Mouse (Mus musculus) embryonic facial prominence, embryonic 12.5 days (tissue): ENCODE data around the gene Rap1gap. TPM values are rescaled to one million over a fixed set of nuclear protein-coding genes. Genes with fewer than 3 reads are reported as not detected.

Experiments used
- ATAC-seq: fragments of 200-750 bp; cut with Nextera tagmentation; 2 replicates; pipeline ENCODE4 v1.8.0; 2017; ENCODE audit not compliant: insufficient number of reproducible peaks, insufficient read depth, low FRiP score, low TSS enrichment
- H3K27ac ChIP-seq: fragments of 300-500 bp; sonication (generic); 2 replicates; pipeline ENCODE4 v1.5.1; 2016; ENCODE audit warnings: mild to moderate bottlenecking
- H3K27me3 ChIP-seq: fragments of 300-500 bp; sonication (generic); 2 replicates; pipeline ENCODE4 v1.6.1; 2016; ENCODE audit warnings: mild to moderate bottlenecking, moderate library complexity
- H3K36me3 ChIP-seq: fragments of 300-500 bp; sonication (generic); 2 replicates; pipeline ENCODE4 v1.6.1; 2016; ENCODE audit warnings: mild to moderate bottlenecking
- H3K4me1 ChIP-seq: fragments of 300-500 bp; sonication (generic); 2 replicates; pipeline ENCODE4 v1.6.1; 2016
- H3K4me2 ChIP-seq: fragments of 300-500 bp; sonication (generic); replicated peaks from 2 replicates; pipeline ENCODE4 v1.6.1; 2016; ENCODE audit warnings: mild to moderate bottlenecking, moderate library complexity
- H3K4me3 ChIP-seq: fragments of 300-500 bp; sonication (generic); 2 replicates; pipeline ENCODE4 v1.5.1; 2016; ENCODE audit warnings: mild to moderate bottlenecking
- H3K9ac ChIP-seq: fragments of 300-500 bp; sonication (generic); 2 replicates; pipeline ENCODE4 v1.6.1; 2016; ENCODE audit warnings: mild to moderate bottlenecking, moderate library complexity
- H3K9me3 ChIP-seq: fragments of 300-500 bp; sonication (generic); 2 replicates; pipeline ENCODE4 v1.6.1; 2016; ENCODE audit warnings: mild to moderate bottlenecking, moderate library complexity
- WGBS: fragments of 180-500 bp; shearing (Covaris S2); methylation state at CpG from one replicate; pipeline ENCODE4 v1.1.7; 2016; 5-methylcytosine and 5-hydroxymethylcytosine counted together
- polyA plus RNA-seq: library from polyadenylated mRNA; unstranded; fragments of >200 nt; fragmentation: Nextera tagmentation; extraction: Ambion mirVana; gene quantifications from 2 replicates; pipeline ENCODE4 v1.2.1, GENCODE M21; 2016

The Rap1gap gene
- polyA plus RNA-seq, 1 experiment from 2014 or later, result 15.1 TPM

- Histone ChIP-seq H3K4me2 (no peak overlapping the region), H3K27me3 (no peaks in the 10 kb centered on the region), H3K9ac (no peak overlapping the region), H3K27ac (no peak overlapping the region), H3K4me3 (no peak overlapping the region), H3K4me1 (peaks cover 9% of the 10 kb centered on the region), H3K9me3 (no peaks in the 10 kb centered on the region), H3K36me3 (no peaks in the 10 kb centered on the region)
- ATAC-seq, result no peak
- 54% methylated on average over 3 of the region's 3 CpGs for WGBS
These were observed 73.2 kb downstream of the Rap1gap start for GRCm38 (mm10) chr4:137737760-137738159.

GRCm38 (mm10) chr4:137739151-137739923 is 74.8 kb downstream of the Rap1gap start:
- Histone ChIP-seq H3K27ac (no peak overlapping the region), H3K4me1 (peaks cover 9% of the 10 kb centered on the region), H3K4me3 (no peak overlapping the region), H3K27me3 (no peaks in the 10 kb centered on the region), H3K9ac (no peak overlapping the region), H3K36me3 (no peaks in the 10 kb centered on the region), H3K9me3 (no peaks in the 10 kb centered on the region), H3K4me2 (peak overlapping the region; percentile 36)
- ATAC-seq, result peak; percentile 23; the same call in 1 of the 2 replicates
- WGBS, result 45% methylated on average over 9 of the region's 9 CpGs

GRCm38 (mm10) chr4:137740350-137740749 is 75.8 kb downstream of the Rap1gap start:
- 85% methylated on average over 7 of the region's 7 CpGs for WGBS
- no peak for ATAC-seq
- H3K36me3 ChIP-seq, result no peaks in the 10 kb centered on the region

GRCm38 (mm10) chr4:137743791-137744190 is 79.3 kb downstream of the Rap1gap start:
- peaks cover 4% of the 10 kb centered on the region; the same call in 1 of the 2 replicates for H3K4me1 ChIP-seq
- H3K9ac ChIP-seq, result no peak overlapping the region
- no peaks in the 10 kb centered on the region for H3K9me3 ChIP-seq
- no peaks in the 10 kb centered on the region for H3K36me3 ChIP-seq
- no peaks in the 10 kb centered on the region for H3K27me3 ChIP-seq
- H3K27ac ChIP-seq, result no peak overlapping the region
- WGBS, result 63% methylated on average over 7 of the region's 7 CpGs
- no peak overlapping the region for H3K4me2 ChIP-seq
- no peak for ATAC-seq
- H3K4me3 ChIP-seq, result no peak overlapping the region

More at GRCm38 (mm10) chr4:137740350-137740749, 75.8 kb downstream of the Rap1gap start:
- H3K27me3 ChIP-seq, result no peaks in the 10 kb centered on the region
- no peaks in the 10 kb centered on the region for H3K9me3 ChIP-seq
- no peak overlapping the region for H3K4me2 ChIP-seq
- H3K4me1 ChIP-seq, result peaks cover 9% of the 10 kb centered on the region
- no peak overlapping the region for H3K27ac ChIP-seq
- H3K4me3 ChIP-seq, result no peak overlapping the region
- no peak overlapping the region for H3K9ac ChIP-seq

- H3K27me3 ChIP-seq, result no peaks in the 10 kb centered on the region
- ATAC-seq, result no peak
- H3K9me3 ChIP-seq, result no peaks in the 10 kb centered on the region
- no peak overlapping the region for H3K9ac ChIP-seq
- no peak overlapping the region for H3K27ac ChIP-seq
- no peak overlapping the region for H3K4me2 ChIP-seq
- H3K4me3 ChIP-seq, result no peak overlapping the region
- H3K4me1 ChIP-seq, result peaks cover 9% of the 10 kb centered on the region; the same call in 1 of the 2 replicates
- 63% methylated on average over 13 of the region's 13 CpGs for WGBS
- H3K36me3 ChIP-seq, result no peaks in the 10 kb centered on the region
These were observed 80.0 kb downstream of the Rap1gap start for GRCm38 (mm10) chr4:137744433-137744918.

GRCm38 (mm10) chr4:137747091-137747490 is 82.6 kb downstream of the Rap1gap start:
- ATAC-seq, result no peak
- H3K4me3 ChIP-seq, result no peak overlapping the region
- H3K9ac ChIP-seq, result no peak overlapping the region
- peaks cover 21% of the 10 kb centered on the region for H3K4me1 ChIP-seq
- H3K4me2 ChIP-seq, result no peak overlapping the region
- no peak overlapping the region for H3K27ac ChIP-seq
- WGBS, result 85% methylated on average over 9 of the region's 9 CpGs
- H3K9me3 ChIP-seq, result no peaks in the 10 kb centered on the region
- no peaks in the 10 kb centered on the region for H3K36me3 ChIP-seq
- no peaks in the 10 kb centered on the region for H3K27me3 ChIP-seq

GRCm38 (mm10) chr4:137747590-137747989 is 83.1 kb downstream of the Rap1gap start:
- no peak overlapping the region for H3K27ac ChIP-seq
- no peak overlapping the region for H3K4me2 ChIP-seq
- peaks cover 26% of the 10 kb centered on the region for H3K4me1 ChIP-seq
- 62% methylated on average over 5 of the region's 5 CpGs for WGBS
- no peaks in the 10 kb centered on the region for H3K27me3 ChIP-seq
- ATAC-seq, result no peak
- no peak overlapping the region for H3K9ac ChIP-seq
- H3K4me3 ChIP-seq, result no peak overlapping the region
- no peaks in the 10 kb centered on the region for H3K9me3 ChIP-seq
- no peaks in the 10 kb centered on the region for H3K36me3 ChIP-seq

- ATAC-seq, result no peak
- Histone ChIP-seq H3K27ac (no peak overlapping the region), H3K4me3 (no peak overlapping the region), H3K9ac (no peak overlapping the region), H3K9me3 (no peaks in the 10 kb centered on the region), H3K4me2 (no peak overlapping the region), H3K4me1 (peaks cover 30% of the 10 kb centered on the region), H3K36me3 (no peaks in the 10 kb centered on the region), H3K27me3 (no peaks in the 10 kb centered on the region)
- 66% methylated on average over 4 of the region's 4 CpGs for WGBS
These were observed 84.2 kb downstream of the Rap1gap start for GRCm38 (mm10) chr4:137748726-137749125.

GRCm38 (mm10) chr4:137749680-137750079 is 85.2 kb downstream of the Rap1gap start:
- no peak overlapping the region for H3K9ac ChIP-seq
- H3K4me3 ChIP-seq, result no peak overlapping the region
- WGBS, result 75% methylated on average over 9 of the region's 9 CpGs
- H3K4me1 ChIP-seq, result peaks cover 30% of the 10 kb centered on the region
- H3K4me2 ChIP-seq, result no peak overlapping the region
- H3K27me3 ChIP-seq, result no peaks in the 10 kb centered on the region
- H3K36me3 ChIP-seq, result no peaks in the 10 kb centered on the region
- H3K27ac ChIP-seq, result no peak overlapping the region
- no peak for ATAC-seq
- no peaks in the 10 kb centered on the region for H3K9me3 ChIP-seq

- ATAC-seq, result no peak
- Histone ChIP-seq H3K27ac (no peak overlapping the region), H3K9me3 (no peaks in the 10 kb centered on the region), H3K4me1 (peaks cover 30% of the 10 kb centered on the region), H3K4me2 (no peak overlapping the region), H3K9ac (no peak overlapping the region), H3K36me3 (no peaks in the 10 kb centered on the region), H3K4me3 (no peak overlapping the region), H3K27me3 (no peaks in the 10 kb centered on the region)
- WGBS, result 81% methylated on average over 9 of the region's 9 CpGs
These were observed 85.6 kb downstream of the Rap1gap start for GRCm38 (mm10) chr4:137750121-137750520.

GRCm38 (mm10) chr4:137751310-137751709 is 86.8 kb downstream of the Rap1gap start:
- Histone ChIP-seq H3K36me3 (no peaks in the 10 kb centered on the region), H3K9me3 (no peaks in the 10 kb centered on the region), H3K4me2 (no peak overlapping the region), H3K27me3 (no peaks in the 10 kb centered on the region), H3K4me3 (no peak overlapping the region), H3K4me1 (peaks cover 30% of the 10 kb centered on the region), H3K9ac (0 out of 2 replicates have a peak overlapping the region, but pooled peaks have one; percentile 3), H3K27ac (peak overlapping the region; percentile 25; the same call in 1 of the 2 replicates)
- WGBS, result 69% methylated on average over 8 of the region's 8 CpGs
- no peak for ATAC-seq

GRCm38 (mm10) chr4:137751717-137752116 is 87.2 kb downstream of the Rap1gap start:
- Histone ChIP-seq H3K4me1 (peaks cover 30% of the 10 kb centered on the region), H3K4me2 (no peak overlapping the region), H3K27me3 (no peaks in the 10 kb centered on the region), H3K27ac (peak overlapping the region; percentile 25; the same call in 1 of the 2 replicates), H3K4me3 (no peak overlapping the region), H3K9me3 (no peaks in the 10 kb centered on the region), H3K36me3 (no peaks in the 10 kb centered on the region), H3K9ac (0 out of 2 replicates have a peak overlapping the region, but pooled peaks have one; percentile 3)
- 70% methylated on average over 9 of the region's 9 CpGs for WGBS
- no peak for ATAC-seq
